Mouse (Mus musculus) gastrocnemius, adult 18-20 months (tissue): ENCODE results near the gene Msrb3. TPM values are rescaled to one million over a fixed set of nuclear protein-coding genes. Genes with fewer than 3 reads are reported as not detected.

ENCODE experiments used
- DNase-seq: peaks from one replicate; pipeline ENCODE4 v3.0.0; 2021; ENCODE audit warnings: low spot score
- total RNA-seq, 2 experiments: library from RNA; stranded (reverse); gene quantifications; 2 replicates each; pipeline ENCODE4 v1.2.3; 2021

The Msrb3 gene
- total RNA-seq, 2 experiments from 2014 or later, result 120 to 127 TPM

GRCm38 (mm10) chr10:120900096-120900495 lies 1.2 kb upstream of the Msrb3 start:
- DNase-seq, result no peak

GRCm38 (mm10) chr10:120898357-120898756 lies 544 bp downstream of the Msrb3 start:
- DNase-seq, result peak; percentile 42

GRCm38 (mm10) chr10:120895899-120896289 lies 3.0 kb downstream of the Msrb3 start:
- no peak for DNase-seq

- no peak for DNase-seq
Measured at GRCm38 (mm10) chr10:120894978-120895898, 3.7 kb downstream of the Msrb3 start.

GRCm38 (mm10) chr10:120893938-120894337 lies 5.0 kb downstream of the Msrb3 start:
- DNase-seq, result no peak

- DNase-seq, result no peak
Measured at GRCm38 (mm10) chr10:120891131-120891530, 7.8 kb downstream of the Msrb3 start.

- no peak for DNase-seq
Measured at GRCm38 (mm10) chr10:120890592-120890991, 8.3 kb downstream of the Msrb3 start.

GRCm38 (mm10) chr10:120888531-120888930 lies 10.4 kb downstream of the Msrb3 start:
- no peak for DNase-seq

- no peak for DNase-seq
Measured at GRCm38 (mm10) chr10:120884220-120884619, 14.7 kb downstream of the Msrb3 start.

GRCm38 (mm10) chr10:120883732-120884131 lies 15.2 kb downstream of the Msrb3 start:
- no peak for DNase-seq

- DNase-seq, result peak; percentile 47
Measured at GRCm38 (mm10) chr10:120883069-120883415, 15.9 kb downstream of the Msrb3 start.

GRCm38 (mm10) chr10:120882347-120883068 lies 16.4 kb downstream of the Msrb3 start:
- peak; percentile 23 for DNase-seq

- DNase-seq, result no peak
Measured at GRCm38 (mm10) chr10:120876549-120877270, 22.2 kb downstream of the Msrb3 start.

GRCm38 (mm10) chr10:120875672-120876463 lies 23.0 kb downstream of the Msrb3 start:
- peak; percentile 91 for DNase-seq

- no peak for DNase-seq
Measured at GRCm38 (mm10) chr10:120874261-120874660, 24.6 kb downstream of the Msrb3 start.

GRCm38 (mm10) chr10:120873646-120874201 lies 25.2 kb downstream of the Msrb3 start:
- DNase-seq, result no peak

- DNase-seq, result no peak
Measured at GRCm38 (mm10) chr10:120872483-120872862, 26.4 kb downstream of the Msrb3 start.

- DNase-seq, result no peak
Measured at GRCm38 (mm10) chr10:120871630-120872482, 27.0 kb downstream of the Msrb3 start.

- DNase-seq, result no peak
Measured at GRCm38 (mm10) chr10:120871096-120871495, 27.8 kb downstream of the Msrb3 start.

GRCm38 (mm10) chr10:120869241-120869775 lies 29.6 kb downstream of the Msrb3 start:
- DNase-seq, result no peak
